Mouse (Mus musculus) left cerebral cortex, adult 8-10 months (tissue): Measurements from ENCODE around the gene Sept1. TPM values are rescaled to one million over a fixed set of nuclear protein-coding genes. Genes with fewer than 3 reads are reported as not detected.

Experiments used
- DNase-seq, 2 experiments: peaks; one replicate each; pipeline ENCODE4 v3.0.0; 2022; ENCODE audit warnings: low spot score in 2 of 2
- total RNA-seq, 4 experiments: library from RNA; stranded (reverse); gene quantifications; 2 replicates each; pipeline ENCODE4 v1.2.4; 2022

Gene Sept1
- total RNA-seq, 4 experiments from 2014 or later: 3.1 to 7.1 (median 5.4) TPM

GRCm38 (mm10) chr7:127218670-127219069 lies 14.3 kb downstream of the Sept1 start:
- DNase-seq: no peak

- DNase-seq: no peak
Measured at GRCm38 (mm10) chr7:127217901-127218642, 14.9 kb downstream of the Sept1 start.

- DNase-seq: no peak
Measured at GRCm38 (mm10) chr7:127217475-127217874, 15.5 kb downstream of the Sept1 start.

GRCm38 (mm10) chr7:127216307-127216706 lies 16.6 kb downstream of the Sept1 start:
- DNase-seq: no peak

- DNase-seq: no peak
Measured at GRCm38 (mm10) chr7:127214981-127215871, 17.7 kb downstream of the Sept1 start.

- DNase-seq: no peak
Measured at GRCm38 (mm10) chr7:127214521-127214920, 18.4 kb downstream of the Sept1 start.

- no peak for DNase-seq
Measured at GRCm38 (mm10) chr7:127213930-127214329, 19.0 kb downstream of the Sept1 start.

GRCm38 (mm10) chr7:127213485-127213884 lies 19.4 kb downstream of the Sept1 start:
- DNase-seq: no peak

GRCm38 (mm10) chr7:127212432-127213250 lies 20.3 kb downstream of the Sept1 start:
- no peak for DNase-seq

- DNase-seq: no peak
Measured at GRCm38 (mm10) chr7:127211014-127211745, 21.8 kb downstream of the Sept1 start.

- DNase-seq: no peak
Measured at GRCm38 (mm10) chr7:127210266-127210665, 22.7 kb downstream of the Sept1 start.

GRCm38 (mm10) chr7:127209851-127210250 lies 23.1 kb downstream of the Sept1 start:
- no peak for DNase-seq

GRCm38 (mm10) chr7:127208553-127209438 lies 24.1 kb downstream of the Sept1 start, which contains the start of gene Mylpf:
Gene Mylpf, plus strand, starts transcription at chr7:127208890.
- peak; percentile 87 to 99 for DNase-seq

- no peak for DNase-seq
Measured at GRCm38 (mm10) chr7:127208295-127208552, 24.7 kb downstream of the Sept1 start, which contains the start of gene Tbc1d10b. Gene Tbc1d10b, minus strand, starts transcription at chr7:127208468.

GRCm38 (mm10) chr7:127207374-127208294 lies 25.3 kb downstream of the Sept1 start:
- no peak for DNase-seq

- DNase-seq: no peak
Measured at GRCm38 (mm10) chr7:127206606-127207005, 26.3 kb downstream of the Sept1 start.

- no peak for DNase-seq
Measured at GRCm38 (mm10) chr7:127196484-127196883, 36.4 kb downstream of the Sept1 start.

GRCm38 (mm10) chr7:127195544-127196295 lies 37.2 kb downstream of the Sept1 start, which contains the start of gene Cd2bp2:
Gene Cd2bp2, minus strand, starts transcription at chr7:127196050.
- peak; percentile 90 to 97 for DNase-seq
